Mouse (Mus musculus) liver, embryonic 11.5 days (tissue): Measurements from ENCODE around the gene Tnik. TPM values are rescaled to one million over a fixed set of nuclear protein-coding genes. Genes with fewer than 3 reads are reported as not detected.
A peak's percentile ranks its signal among the peaks of the same experiment; 100 is the strongest.

Source experiments
- ATAC-seq: fragments of 200-750 bp; cut with Nextera tagmentation; replicated peaks from 2 replicates; pipeline ENCODE4 v1.8.0; 2017; ENCODE audit warnings: moderate number of reproducible peaks, mild to moderate bottlenecking, moderate TSS enrichment, moderate library complexity; ENCODE audit not compliant: low FRiP score
- DNase-seq: peaks from one replicate; pipeline ENCODE4 v3.0.0-alpha.2; 2017; ENCODE audit warnings: low spot score
- H3K27ac ChIP-seq: fragments of 300-500 bp; sonication (generic); 2 replicates; pipeline ENCODE4 v1.5.1; 2014; ENCODE audit warnings: mild to moderate bottlenecking, low read depth, low read length, control low read depth
- H3K27me3 ChIP-seq: fragments of 300-500 bp; sonication (generic); replicated peaks from 2 replicates; pipeline ENCODE4 v1.6.1; 2014; ENCODE audit warnings: low read length, mixed read lengths; ENCODE audit not compliant: control insufficient read depth, insufficient read depth
- H3K36me3 ChIP-seq: fragments of 300-500 bp; sonication (generic); 2 replicates; pipeline ENCODE4 v1.6.1; 2014; ENCODE audit warnings: mild to moderate bottlenecking, low read length, moderate library complexity, mixed read lengths; ENCODE audit not compliant: control insufficient read depth, insufficient read depth
- H3K4me1 ChIP-seq: fragments of 300-500 bp; sonication (generic); replicated peaks from 2 replicates; pipeline ENCODE4 v1.6.1; 2014; ENCODE audit warnings: low read length, mixed read lengths; ENCODE audit not compliant: control insufficient read depth, insufficient read depth
- H3K4me2 ChIP-seq: fragments of 300-500 bp; sonication (generic); 2 replicates; pipeline ENCODE4 v1.6.1; 2014; ENCODE audit warnings: mild to moderate bottlenecking, control low read depth, moderate library complexity
- H3K4me3 ChIP-seq: fragments of 300-500 bp; sonication (generic); 2 replicates; pipeline ENCODE4 v1.5.1; 2014; ENCODE audit warnings: low read depth, low read length, control low read depth
- H3K9ac ChIP-seq: fragments of 300-500 bp; sonication (generic); 2 replicates; pipeline ENCODE4 v1.6.1; 2014; ENCODE audit warnings: low read depth, low read length, control low read depth
- H3K9me3 ChIP-seq: fragments of 300-500 bp; sonication (generic); 2 replicates; pipeline ENCODE4 v1.6.1; 2016; ENCODE audit warnings: low read length, inconsistent platforms, mixed read lengths; ENCODE audit not compliant: control insufficient read depth
- WGBS: fragments of 180-500 bp; shearing (Covaris S2); extraction: QIAGEN DNeasy Blood & Tissue Kit; methylation state at CpG from one replicate; pipeline ENCODE4 v1.1.7; 2014; 5-methylcytosine and 5-hydroxymethylcytosine counted together
- polyA plus RNA-seq: library from polyadenylated mRNA; unstranded; fragments of >200 nt; fragmentation: Nextera tagmentation; extraction: Ambion mirVana; gene quantifications from 2 replicates; pipeline ENCODE4 v1.2.1, GENCODE M21; 2014

The Tnik gene
- polyA plus RNA-seq: 10.2 and 11.8 TPM in 2 replicates

- peak within 1 kb of the TSS; percentile 67 for H3K27ac ChIP-seq
- H3K36me3 ChIP-seq: no peaks in the 10 kb centered on the region
- H3K9ac ChIP-seq: peak within 1 kb of the TSS; percentile 82
- peak within 1 kb of the TSS; percentile 79 for H3K4me3 ChIP-seq
- ATAC-seq (peak; percentile 94), DNase-seq (peak; percentile 85)
- H3K9me3 ChIP-seq: no peaks in the 10 kb centered on the region
- H3K27me3 ChIP-seq: no peaks in the 10 kb centered on the region
- peaks cover 3% of the 10 kb centered on the region; the same call in 1 of the 2 replicates for H3K4me1 ChIP-seq
- WGBS: under 1% methylated on average over 59 of the region's 59 CpGs
- peak within 1 kb of the TSS; percentile 97 for H3K4me2 ChIP-seq
Observed at GRCm38 (mm10) chr3:28263002-28263947, at the start of gene Tnik. Tnik (plus strand) TSS chr3:28263214.

- Histone ChIP-seq H3K4me2 (no peak overlapping the region), H3K4me1 (no peaks in the 10 kb centered on the region), H3K27ac (no peak overlapping the region), H3K9ac (no peak overlapping the region), H3K9me3 (no peaks in the 10 kb centered on the region), H3K4me3 (no peak overlapping the region), H3K27me3 (no peaks in the 10 kb centered on the region), H3K36me3 (no peaks in the 10 kb centered on the region)
- DNase-seq (no peak), ATAC-seq (no peak)
- 71% methylated on average over 7 of the region's 7 CpGs for WGBS
Observed at GRCm38 (mm10) chr3:28214886-28215311, 48.1 kb upstream of the Tnik start.

GRCm38 (mm10) chr3:28217001-28217400 is 46.0 kb upstream of the Tnik start:
- no peak overlapping the region for H3K4me3 ChIP-seq
- no peaks in the 10 kb centered on the region for H3K27me3 ChIP-seq
- no peak overlapping the region for H3K9ac ChIP-seq
- ATAC-seq (no peak), DNase-seq (no peak)
- 40% methylated on average over 5 of the region's 5 CpGs for WGBS
- H3K4me1 ChIP-seq: no peaks in the 10 kb centered on the region
- H3K4me2 ChIP-seq: no peak overlapping the region
- no peaks in the 10 kb centered on the region for H3K9me3 ChIP-seq
- H3K27ac ChIP-seq: no peak overlapping the region
- H3K36me3 ChIP-seq: no peaks in the 10 kb centered on the region

- Histone ChIP-seq H3K27ac (no peak overlapping the region), H3K27me3 (no peaks in the 10 kb centered on the region), H3K4me2 (no peak overlapping the region), H3K4me3 (no peak overlapping the region), H3K9me3 (no peaks in the 10 kb centered on the region), H3K36me3 (no peaks in the 10 kb centered on the region), H3K4me1 (no peaks in the 10 kb centered on the region; the same call in 1 of the 2 replicates), H3K9ac (no peak overlapping the region)
- DNase-seq (no peak), ATAC-seq (no peak)
- 81% methylated on average over 7 of the region's 7 CpGs for WGBS
Observed at GRCm38 (mm10) chr3:28219533-28219932, 43.5 kb upstream of the Tnik start.

GRCm38 (mm10) chr3:28219964-28220363 is 43.0 kb upstream of the Tnik start:
- Histone ChIP-seq H3K4me2 (no peak overlapping the region), H3K4me3 (no peak overlapping the region), H3K9ac (no peak overlapping the region), H3K36me3 (no peaks in the 10 kb centered on the region), H3K27me3 (no peaks in the 10 kb centered on the region), H3K27ac (no peak overlapping the region), H3K9me3 (no peaks in the 10 kb centered on the region), H3K4me1 (no peaks in the 10 kb centered on the region; the same call in 1 of the 2 replicates)
- WGBS: 86% methylated on average over 3 of the region's 3 CpGs
- DNase-seq (no peak), ATAC-seq (no peak)

- ATAC-seq: no peak
- H3K4me1 ChIP-seq: no peaks in the 10 kb centered on the region; the same call in 1 of the 2 replicates
- H3K4me3 ChIP-seq: no peak overlapping the region
- no peak overlapping the region for H3K9ac ChIP-seq
- H3K27me3 ChIP-seq: no peaks in the 10 kb centered on the region
- no peak overlapping the region for H3K27ac ChIP-seq
- H3K9me3 ChIP-seq: no peaks in the 10 kb centered on the region
- 50% methylated on average over 15 of the region's 15 CpGs for WGBS
- no peaks in the 10 kb centered on the region for H3K36me3 ChIP-seq
- DNase-seq: no peak
- H3K4me2 ChIP-seq: no peak overlapping the region
Observed at GRCm38 (mm10) chr3:28224437-28225356, 38.3 kb upstream of the Tnik start.

GRCm38 (mm10) chr3:28225357-28225905 is 37.6 kb upstream of the Tnik start:
- DNase-seq (no peak), ATAC-seq (no peak)
- Histone ChIP-seq H3K4me3 (no peak overlapping the region), H3K9me3 (no peaks in the 10 kb centered on the region), H3K4me2 (no peak overlapping the region), H3K27me3 (no peaks in the 10 kb centered on the region), H3K27ac (no peak overlapping the region), H3K36me3 (no peaks in the 10 kb centered on the region), H3K9ac (no peak overlapping the region), H3K4me1 (no peaks in the 10 kb centered on the region; the same call in 1 of the 2 replicates)
- WGBS: 86% methylated on average over 9 of the region's 9 CpGs

- H3K36me3 ChIP-seq: no peaks in the 10 kb centered on the region
- H3K4me2 ChIP-seq: no peak overlapping the region
- H3K4me3 ChIP-seq: no peak overlapping the region
- no peaks in the 10 kb centered on the region; the same call in 1 of the 2 replicates for H3K4me1 ChIP-seq
- ATAC-seq (no peak), DNase-seq (no peak)
- WGBS: 84% methylated on average over 19 of the region's 19 CpGs
- H3K9me3 ChIP-seq: no peaks in the 10 kb centered on the region
- no peak overlapping the region for H3K27ac ChIP-seq
- no peak overlapping the region for H3K9ac ChIP-seq
- no peaks in the 10 kb centered on the region for H3K27me3 ChIP-seq
Observed at GRCm38 (mm10) chr3:28226181-28226580, 36.8 kb upstream of the Tnik start.
